Mouse (Mus musculus): ENCODE data around the gene Bloc1s1. TPM values are rescaled to one million over a fixed set of nuclear protein-coding genes. Genes with fewer than 3 reads are reported as not detected.

The Bloc1s1 gene
- polyA plus RNA-seq, 1 experiment from 2014 or later = 83.0 TPM

DNA sequence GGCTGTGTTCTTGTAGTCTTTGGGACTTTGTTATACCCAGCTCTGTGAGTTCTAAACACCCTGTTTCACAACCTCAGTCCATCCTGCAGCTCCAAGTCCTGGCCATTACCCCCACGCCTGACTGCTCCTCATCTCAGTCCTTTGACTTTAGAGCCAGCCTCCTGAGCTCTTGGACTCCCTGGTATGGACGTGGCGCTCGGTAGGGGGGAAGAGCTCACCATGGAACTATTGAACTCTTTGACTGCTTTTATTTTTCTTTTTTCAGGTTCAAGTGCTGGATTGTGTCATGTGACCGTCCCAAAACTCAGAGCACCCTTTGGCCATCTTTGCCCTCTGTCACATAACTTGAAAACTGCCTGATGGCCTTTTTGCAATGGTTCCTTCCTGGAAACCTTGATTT lies 41.8 kb downstream of the Bloc1s1 start:
- ATAC-seq = no peak
- Histone ChIP-seq H3K9me3 (replicated peaks) (no peaks in the 10 kb centered on the region), H3K27ac (no peak overlapping the region), H3K9ac (no peak overlapping the region), H3K4me3 (no peak overlapping the region), H3K4me2 (no peak overlapping the region), H3K27me3 (replicated peaks) (no peaks in the 10 kb centered on the region), H3K36me3 (peaks cover 22% of the 10 kb centered on the region), H3K4me1 (peaks cover 15% of the 10 kb centered on the region)
- 69% methylated on average over 5 of the region's 5 CpGs for WGBS (ENCODE audit: insufficient replicate concordance)

DNA sequence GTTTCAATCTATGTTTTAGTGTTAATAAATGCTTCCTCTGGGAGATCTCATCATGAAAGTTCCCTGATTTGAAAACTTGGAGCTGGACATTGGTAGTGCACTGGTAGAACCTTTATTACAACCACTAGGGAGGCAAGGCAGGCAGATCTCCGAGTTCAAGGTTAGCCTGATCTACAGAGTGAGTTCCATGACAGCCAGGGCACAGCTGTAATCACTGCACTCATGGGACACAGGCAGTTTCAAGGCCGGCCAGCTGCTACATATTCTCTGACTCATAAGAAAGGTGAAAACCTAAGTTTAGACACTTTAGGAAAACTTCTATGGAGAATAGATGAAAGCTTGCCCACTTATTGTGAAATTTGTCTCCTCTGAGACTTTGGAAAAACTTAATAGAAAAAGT lies 45.0 kb downstream of the Bloc1s1 start:
- no peak overlapping the region for H3K4me2 ChIP-seq

DNA sequence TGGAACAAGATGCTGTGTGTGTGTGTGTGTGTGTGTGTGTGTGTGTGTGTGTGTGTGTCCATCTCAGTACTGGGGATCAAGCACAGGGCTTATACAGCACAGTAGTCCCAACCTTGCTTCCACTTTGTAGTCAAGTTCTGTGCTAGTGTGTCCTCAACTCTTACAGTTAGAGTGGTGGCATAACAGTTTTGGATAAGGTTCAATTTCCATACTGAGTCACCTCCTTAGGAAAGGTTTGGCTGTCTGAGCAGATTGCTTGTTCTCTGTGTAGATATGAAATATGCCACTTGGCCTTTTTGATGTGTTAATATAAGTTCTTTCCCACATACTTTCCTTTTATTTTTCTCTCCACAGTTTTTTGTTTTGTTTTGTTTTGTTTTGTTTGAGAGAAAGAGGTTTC lies 45.5 kb downstream of the Bloc1s1 start:
- no peak for ATAC-seq
- H3K9ac ChIP-seq = no peak overlapping the region
- no peaks in the 10 kb centered on the region for H3K4me1 ChIP-seq
- no peak overlapping the region for H3K4me3 ChIP-seq
- no peaks in the 10 kb centered on the region for H3K27me3 ChIP-seq (replicated peaks)
- H3K36me3 ChIP-seq = peaks cover 56% of the 10 kb centered on the region
- no peak overlapping the region for H3K4me2 ChIP-seq
- no peak overlapping the region for H3K27ac ChIP-seq
- H3K9me3 ChIP-seq (replicated peaks) = no peaks in the 10 kb centered on the region

More for the DNA sequence above, 45.0 kb downstream of the Bloc1s1 start:
- Histone ChIP-seq H3K9ac (no peak overlapping the region), H3K4me1 (no peaks in the 10 kb centered on the region), H3K36me3 (peaks cover 51% of the 10 kb centered on the region), H3K27ac (no peak overlapping the region), H3K4me3 (no peak overlapping the region), H3K9me3 (replicated peaks) (no peaks in the 10 kb centered on the region), H3K27me3 (replicated peaks) (no peaks in the 10 kb centered on the region)
- no peak for ATAC-seq
- 73% methylated on average over 2 of the region's 2 CpGs for WGBS (ENCODE audit: insufficient replicate concordance)

DNA sequence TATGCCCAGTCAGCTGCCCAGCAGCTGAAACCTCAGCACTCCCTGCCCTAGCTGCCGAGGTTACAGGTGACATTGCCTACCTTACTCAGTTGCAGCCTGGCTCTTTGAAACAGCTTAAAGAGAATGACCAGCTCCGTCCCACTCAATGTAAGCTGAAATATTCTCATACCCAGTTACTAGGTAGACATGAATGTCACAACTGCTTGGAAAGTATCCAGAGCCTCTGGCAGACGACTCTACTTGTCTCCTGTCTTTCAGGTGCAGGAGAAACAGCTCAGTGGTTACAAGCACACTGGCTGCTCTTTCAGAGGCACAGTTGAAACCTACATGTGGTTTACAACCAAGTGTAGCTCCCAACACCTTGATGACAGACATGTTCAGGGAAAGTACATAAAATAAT lies 53.5 kb downstream of the Bloc1s1 start:
- H3K27ac ChIP-seq = no peak overlapping the region
- H3K4me1 ChIP-seq = no peaks in the 10 kb centered on the region
- no peak overlapping the region for H3K4me3 ChIP-seq
- no peaks in the 10 kb centered on the region for H3K9me3 ChIP-seq (replicated peaks)
- no peak for ATAC-seq
- no peaks in the 10 kb centered on the region for H3K27me3 ChIP-seq (replicated peaks)
- H3K9ac ChIP-seq = no peak overlapping the region
- WGBS (ENCODE audit: insufficient replicate concordance) = 81% methylated on average over 3 of the region's 3 CpGs
- no peak overlapping the region for H3K4me2 ChIP-seq
- H3K36me3 ChIP-seq = peaks cover 86% of the 10 kb centered on the region

Other genes with a start within 250 kb of the Bloc1s1 start
- gene Suox, start 250.0 kb downstream of the Bloc1s1 start, polyA plus RNA-seq (2016; fragmentation: Nextera tagmentation; extraction: Ambion mirVana) = 10.4 and 10.5 TPM in 2 replicates
- 34.2 and 34.7 TPM in 2 replicates for gene Rab5b, start 227.8 kb downstream of the Bloc1s1 start, polyA plus RNA-seq (2016; fragmentation: Nextera tagmentation; extraction: Ambion mirVana)
- 0.36 and 0.43 TPM in 2 replicates for gene Pmel, start 219.8 kb downstream of the Bloc1s1 start, polyA plus RNA-seq (2016; fragmentation: Nextera tagmentation; extraction: Ambion mirVana)
- 82.8 and 84.9 TPM in 2 replicates for gene Cdk2, start 219.0 kb downstream of the Bloc1s1 start, polyA plus RNA-seq (2016; fragmentation: Nextera tagmentation; extraction: Ambion mirVana)
- 2.8 TPM in 2 replicates for gene Dgka, start 179.2 kb downstream of the Bloc1s1 start, polyA plus RNA-seq (2016; fragmentation: Nextera tagmentation; extraction: Ambion mirVana)
- 25.8 and 26.8 TPM in 2 replicates for gene Pym1, start 176.1 kb downstream of the Bloc1s1 start, polyA plus RNA-seq (2016; fragmentation: Nextera tagmentation; extraction: Ambion mirVana)
- gene Mmp19, start 133.1 kb downstream of the Bloc1s1 start, polyA plus RNA-seq (2016; fragmentation: Nextera tagmentation; extraction: Ambion mirVana) = 5.5 and 6.8 TPM in 2 replicates
- gene Dnajc14, start 120.0 kb downstream of the Bloc1s1 start, polyA plus RNA-seq (2016; fragmentation: Nextera tagmentation; extraction: Ambion mirVana) = 27.9 and 29.1 TPM in 2 replicates
- gene Tmem198b, start 119.7 kb downstream of the Bloc1s1 start, polyA plus RNA-seq (2016; fragmentation: Nextera tagmentation; extraction: Ambion mirVana) = 3.7 and 3.9 TPM in 2 replicates
- gene Sarnp, start 106.7 kb downstream of the Bloc1s1 start, polyA plus RNA-seq (2016; fragmentation: Nextera tagmentation; extraction: Ambion mirVana) = 154 and 161 TPM in 2 replicates
- 82.5 and 85.8 TPM in 2 replicates for gene Ormdl2, start 102.4 kb downstream of the Bloc1s1 start, polyA plus RNA-seq (2016; fragmentation: Nextera tagmentation; extraction: Ambion mirVana)
- gene Gdf11, start 32.3 kb downstream of the Bloc1s1 start, polyA plus RNA-seq (2016; fragmentation: Nextera tagmentation; extraction: Ambion mirVana) = 1.8 and 1.9 TPM in 2 replicates
- 127 and 129 TPM in 2 replicates for gene Cd63, start 23.0 kb downstream of the Bloc1s1 start, polyA plus RNA-seq (2016; fragmentation: Nextera tagmentation; extraction: Ambion mirVana)
- 8.2 and 9.0 TPM in 2 replicates for gene Rdh5, start 1.1 kb downstream of the Bloc1s1 start, polyA plus RNA-seq (2016; fragmentation: Nextera tagmentation; extraction: Ambion mirVana)
- 0.12 and 0.17 TPM in 2 replicates for gene Itga7, start 9.8 kb upstream of the Bloc1s1 start, polyA plus RNA-seq (2016; fragmentation: Nextera tagmentation; extraction: Ambion mirVana)
- not detected in 2 replicates for gene Mettl7b, start 37.0 kb upstream of the Bloc1s1 start, polyA plus RNA-seq (2016; fragmentation: Nextera tagmentation; extraction: Ambion mirVana)
- gene Olfr9, start 65.4 kb upstream of the Bloc1s1 start, polyA plus RNA-seq (2016; fragmentation: Nextera tagmentation; extraction: Ambion mirVana) = not detected in 2 replicates
- gene Olfr763, start 86.8 kb upstream of the Bloc1s1 start, polyA plus RNA-seq (2016; fragmentation: Nextera tagmentation; extraction: Ambion mirVana) = not detected in 2 replicates
- not detected in 2 replicates for gene Olfr764-ps1, start 115.9 kb upstream of the Bloc1s1 start, polyA plus RNA-seq (2016; fragmentation: Nextera tagmentation; extraction: Ambion mirVana)
- not detected in 2 replicates for gene Olfr765, start 126.0 kb upstream of the Bloc1s1 start, polyA plus RNA-seq (2016; fragmentation: Nextera tagmentation; extraction: Ambion mirVana)
- gene Olfr766-ps1, start 144.9 kb upstream of the Bloc1s1 start, polyA plus RNA-seq (2016; fragmentation: Nextera tagmentation; extraction: Ambion mirVana) = not detected in 2 replicates
- gene Olfr767, start 158.9 kb upstream of the Bloc1s1 start, polyA plus RNA-seq (2016; fragmentation: Nextera tagmentation; extraction: Ambion mirVana) = not detected in 2 replicates
- gene Olfr768, start 175.3 kb upstream of the Bloc1s1 start, polyA plus RNA-seq (2016; fragmentation: Nextera tagmentation; extraction: Ambion mirVana) = not detected in 2 replicates
- gene Olfr769, start 193.8 kb upstream of the Bloc1s1 start, polyA plus RNA-seq (2016; fragmentation: Nextera tagmentation; extraction: Ambion mirVana) = not detected in 2 replicates
- gene Olfr770, start 215.0 kb upstream of the Bloc1s1 start, polyA plus RNA-seq (2016; fragmentation: Nextera tagmentation; extraction: Ambion mirVana) = not detected in 2 replicates
- not detected in 2 replicates for gene Olfr771, start 240.7 kb upstream of the Bloc1s1 start, polyA plus RNA-seq (2016; fragmentation: Nextera tagmentation; extraction: Ambion mirVana)